Mouse (Mus musculus) hindbrain, embryonic 10.5 days (tissue): ENCODE measurements at regions not wholly inside any gene's neighbourhood (a gene's known extent, or its start where the extent isn't known, plus 50 kb on each side); places are given as distances from the start of the nearest gene placed in this dataset.

Experiments used
- DNase-seq: peaks from one replicate; pipeline ENCODE4 v3.0.0-alpha.2; 2017; ENCODE audit warnings: low spot score
- H3K27ac ChIP-seq: fragments of 300-500 bp; sonication (generic); 2 replicates; pipeline ENCODE4 v1.5.1; 2016; ENCODE audit warnings: mild to moderate bottlenecking, moderate library complexity
- H3K27me3 ChIP-seq: fragments of 300-500 bp; sonication (generic); 2 replicates; pipeline ENCODE4 v1.6.1; 2016; ENCODE audit warnings: mild to moderate bottlenecking; ENCODE audit not compliant: poor library complexity, insufficient read depth, severe bottlenecking
- H3K36me3 ChIP-seq: fragments of 300-500 bp; sonication (generic); 2 replicates; pipeline ENCODE4 v1.6.1; 2016; ENCODE audit warnings: mild to moderate bottlenecking, moderate library complexity
- H3K4me1 ChIP-seq: fragments of 300-500 bp; sonication (generic); replicated peaks from 2 replicates; pipeline ENCODE4 v1.6.1; 2016; ENCODE audit warnings: mild to moderate bottlenecking
- H3K4me3 ChIP-seq: fragments of 300-500 bp; sonication (generic); 2 replicates; pipeline ENCODE4 v1.5.1; 2016; ENCODE audit warnings: mild to moderate bottlenecking, moderate library complexity
- H3K9me3 ChIP-seq: fragments of 300-500 bp; sonication (generic); 2 replicates; pipeline ENCODE4 v1.6.1; 2016; ENCODE audit warnings: mild to moderate bottlenecking, moderate library complexity
- WGBS: fragments of 180-500 bp; shearing (Covaris S2); methylation state at CpG from one replicate; pipeline ENCODE4 v1.1.7; 2016; 5-methylcytosine and 5-hydroxymethylcytosine counted together

DNA sequence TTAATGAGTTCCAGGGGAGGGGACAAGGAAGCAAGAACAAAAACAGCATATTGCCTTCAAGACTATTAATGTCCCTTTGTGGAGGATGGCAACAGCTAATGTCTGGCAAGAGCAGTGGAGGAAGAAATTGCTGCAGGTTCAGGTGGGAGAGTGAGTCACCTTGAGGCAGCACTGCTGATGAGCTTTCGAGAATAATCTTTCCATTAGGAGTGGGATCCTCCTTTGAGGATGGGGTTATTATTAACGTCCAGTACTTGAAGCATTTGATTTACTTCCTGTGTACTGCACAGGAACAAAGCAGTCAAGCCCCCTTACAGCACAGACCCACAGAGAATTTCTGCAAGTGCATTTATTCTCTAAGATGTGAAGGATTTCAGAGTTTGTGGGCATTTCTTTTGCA lies 671.2 kb upstream of the Stxbp6 start:
- no peaks in the 10 kb centered on the region for H3K27me3 ChIP-seq
- H3K4me1 ChIP-seq = no peaks in the 10 kb centered on the region
- no peaks in the 10 kb centered on the region for H3K9me3 ChIP-seq
- H3K27ac ChIP-seq = no peak overlapping the region
- H3K4me3 ChIP-seq = no peak overlapping the region
- 71% methylated on average over 2 of the region's 2 CpGs for WGBS
- H3K36me3 ChIP-seq = no peaks in the 10 kb centered on the region
- DNase-seq = no peak

DNA sequence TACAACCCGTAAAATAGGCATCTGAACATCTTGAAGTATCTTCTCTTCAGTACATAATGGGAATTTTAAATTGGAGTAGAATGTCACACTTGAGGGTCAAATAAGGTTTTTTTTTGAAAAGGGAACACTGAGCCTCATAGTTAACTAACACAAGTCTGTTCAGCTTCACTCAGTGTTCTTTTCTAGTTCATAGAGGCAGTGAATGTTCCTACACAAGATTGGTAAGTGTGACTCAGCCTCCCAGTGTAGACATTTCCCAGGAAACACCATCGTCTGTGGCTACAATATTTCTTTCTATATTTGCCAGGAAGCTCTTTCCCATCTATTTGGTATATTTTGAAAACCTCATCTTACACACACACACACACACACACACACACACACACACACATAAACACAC lies 670.1 kb upstream of the Stxbp6 start:
- no peaks in the 10 kb centered on the region for H3K36me3 ChIP-seq
- no peaks in the 10 kb centered on the region for H3K4me1 ChIP-seq
- H3K27ac ChIP-seq = no peak overlapping the region
- 89% methylated on average over 2 of the region's 2 CpGs for WGBS
- no peak overlapping the region for H3K4me3 ChIP-seq
- DNase-seq = no peak
- H3K9me3 ChIP-seq = no peaks in the 10 kb centered on the region
- H3K27me3 ChIP-seq = no peaks in the 10 kb centered on the region

DNA sequence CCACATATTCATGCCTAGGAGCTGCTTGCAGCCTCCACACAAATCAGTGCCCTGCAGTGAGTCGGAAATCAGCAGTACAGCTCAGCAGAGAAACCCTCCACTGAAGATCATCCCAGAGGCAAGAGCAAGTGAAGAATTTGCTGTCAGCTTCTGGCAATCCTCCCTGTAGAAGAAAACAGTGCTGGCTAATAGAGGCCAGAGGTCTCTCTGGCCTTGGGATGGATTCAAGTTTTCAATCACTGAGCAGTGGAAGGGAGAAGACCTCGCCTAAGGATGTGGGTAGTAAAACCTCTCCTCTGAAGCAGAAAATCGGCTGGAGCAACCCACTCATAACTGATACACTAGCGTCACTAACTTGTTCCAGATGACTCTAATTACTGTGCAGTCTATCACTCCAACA lies 659.2 kb upstream of the Stxbp6 start:
- no peaks in the 10 kb centered on the region for H3K9me3 ChIP-seq
- no peaks in the 10 kb centered on the region for H3K4me1 ChIP-seq
- no peaks in the 10 kb centered on the region for H3K36me3 ChIP-seq
- no peak for DNase-seq
- 71% methylated on average over 4 of the region's 4 CpGs for WGBS
- H3K27me3 ChIP-seq = no peaks in the 10 kb centered on the region
- no peak overlapping the region for H3K4me3 ChIP-seq
- no peak overlapping the region for H3K27ac ChIP-seq

DNA sequence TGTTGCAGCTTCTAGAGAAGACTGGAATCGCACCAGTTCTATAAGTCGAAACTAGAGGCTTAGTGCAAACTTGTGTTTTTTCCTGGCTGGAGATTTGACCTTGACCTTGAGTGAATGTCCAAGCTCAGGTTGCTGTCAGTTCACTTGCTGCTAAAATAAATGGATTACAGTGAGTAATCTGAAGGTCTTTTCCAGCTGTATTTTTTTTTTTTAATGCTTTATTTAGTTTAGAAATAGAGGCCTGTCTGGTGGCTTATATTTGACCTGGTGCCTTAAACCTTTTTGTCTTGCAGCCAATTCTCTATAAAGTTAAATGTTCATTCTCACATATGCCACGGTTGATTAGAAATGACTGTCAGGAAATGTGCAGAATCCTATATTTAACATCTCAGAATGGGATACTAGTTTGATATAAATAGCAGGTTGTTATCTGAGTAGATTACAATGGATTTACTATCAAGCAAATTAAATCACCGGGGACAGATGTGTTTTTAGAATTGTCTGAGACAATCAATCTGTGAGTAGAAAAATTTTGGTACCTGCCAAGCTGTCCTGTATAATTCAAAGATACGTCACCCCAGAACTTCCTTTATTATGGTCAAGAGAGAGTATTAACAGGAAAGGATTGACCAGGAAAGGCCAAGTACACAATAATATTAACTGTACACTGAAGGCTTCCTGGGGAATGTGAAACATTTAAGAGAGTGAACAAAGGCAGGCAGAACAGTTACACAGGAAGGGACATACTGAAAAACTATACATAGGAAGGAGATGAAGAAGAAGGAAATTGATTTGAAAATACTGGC lies 650.3 kb upstream of the Stxbp6 start:
- Histone ChIP-seq H3K9me3 (no peaks in the 10 kb centered on the region), H3K27me3 (no peaks in the 10 kb centered on the region), H3K27ac (no peak overlapping the region), H3K4me3 (no peak overlapping the region), H3K4me1 (no peaks in the 10 kb centered on the region), H3K36me3 (no peaks in the 10 kb centered on the region)
- no peak for DNase-seq
- 92% methylated on average over 5 of the region's 5 CpGs for WGBS

DNA sequence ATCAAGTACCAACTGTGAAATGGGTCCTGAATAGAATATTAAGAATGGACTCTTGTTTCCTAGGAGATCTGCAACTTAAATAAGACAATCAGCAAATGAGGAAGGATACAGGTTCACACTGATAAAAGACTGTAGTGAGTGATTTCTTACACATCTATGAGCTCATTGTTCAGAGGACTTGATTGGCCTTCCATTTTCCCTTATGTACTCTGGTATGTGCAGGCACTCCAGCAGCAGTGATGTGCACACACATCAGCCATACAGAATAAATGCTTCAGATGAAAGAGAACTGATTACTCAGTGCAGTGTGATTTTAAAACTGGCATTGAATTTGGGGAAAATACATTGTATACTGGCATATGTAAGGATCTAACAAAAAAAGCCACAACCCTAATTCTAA lies 636.8 kb upstream of the Stxbp6 start:
- Histone ChIP-seq H3K4me3 (no peak overlapping the region), H3K36me3 (no peaks in the 10 kb centered on the region), H3K9me3 (no peaks in the 10 kb centered on the region), H3K4me1 (peaks cover 7% of the 10 kb centered on the region; the same call in 1 of the 2 replicates), H3K27ac (no peak overlapping the region), H3K27me3 (no peaks in the 10 kb centered on the region)
- DNase-seq = no peak

DNA sequence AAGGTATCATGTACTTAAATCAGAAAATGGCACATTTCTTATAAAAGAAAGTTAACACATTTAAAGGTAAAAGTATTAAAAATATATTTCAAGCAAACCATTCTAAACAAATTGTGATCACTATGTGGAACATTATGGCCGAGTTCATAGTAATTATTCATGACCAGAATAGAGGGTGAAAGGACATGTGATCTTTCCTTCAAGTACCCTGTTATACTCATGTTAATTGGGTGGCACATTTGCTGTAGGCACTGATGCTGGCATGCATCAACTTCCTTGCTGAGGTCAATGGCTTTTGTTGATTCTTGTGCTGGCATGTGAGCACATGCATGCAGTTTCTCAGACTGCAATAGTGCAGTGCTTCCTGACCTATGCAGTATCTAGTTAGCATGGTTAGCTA lies 636.3 kb upstream of the Stxbp6 start:
- 81% methylated on average over 1 of the region's 1 CpGs for WGBS
- no peak for DNase-seq
- H3K27ac ChIP-seq = no peak overlapping the region

DNA sequence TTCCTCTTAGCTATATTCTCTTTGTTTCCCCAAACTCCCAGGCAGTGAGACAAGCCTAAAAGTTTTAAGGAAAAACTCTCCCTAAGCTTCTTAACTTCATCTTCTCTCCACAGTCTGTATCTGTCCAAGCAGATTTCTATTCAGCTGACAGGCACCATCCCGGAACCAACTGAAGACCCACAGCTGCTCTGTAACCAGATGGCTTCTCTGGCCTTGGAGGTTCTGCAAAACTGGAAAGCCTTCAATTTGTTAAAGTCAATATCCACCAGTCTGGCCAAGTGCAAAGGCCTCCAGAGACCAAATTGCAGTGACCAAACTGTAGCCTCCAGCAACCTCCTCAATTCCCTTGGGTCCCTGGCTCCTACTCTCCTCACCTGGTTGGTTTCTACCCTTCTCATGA lies 614.8 kb upstream of the Stxbp6 start:
- Histone ChIP-seq H3K36me3 (no peaks in the 10 kb centered on the region), H3K4me3 (no peak overlapping the region), H3K27ac (no peak overlapping the region), H3K4me1 (no peaks in the 10 kb centered on the region), H3K9me3 (no peaks in the 10 kb centered on the region), H3K27me3 (no peaks in the 10 kb centered on the region)
- no peak for DNase-seq
- 84% methylated on average over 1 of the region's 1 CpGs for WGBS

More for the DNA sequence above, 636.3 kb upstream of the Stxbp6 start:
- Histone ChIP-seq H3K4me1 (peaks cover 7% of the 10 kb centered on the region; the same call in 1 of the 2 replicates), H3K36me3 (no peaks in the 10 kb centered on the region), H3K9me3 (no peaks in the 10 kb centered on the region), H3K27me3 (no peaks in the 10 kb centered on the region), H3K4me3 (no peak overlapping the region)

DNA sequence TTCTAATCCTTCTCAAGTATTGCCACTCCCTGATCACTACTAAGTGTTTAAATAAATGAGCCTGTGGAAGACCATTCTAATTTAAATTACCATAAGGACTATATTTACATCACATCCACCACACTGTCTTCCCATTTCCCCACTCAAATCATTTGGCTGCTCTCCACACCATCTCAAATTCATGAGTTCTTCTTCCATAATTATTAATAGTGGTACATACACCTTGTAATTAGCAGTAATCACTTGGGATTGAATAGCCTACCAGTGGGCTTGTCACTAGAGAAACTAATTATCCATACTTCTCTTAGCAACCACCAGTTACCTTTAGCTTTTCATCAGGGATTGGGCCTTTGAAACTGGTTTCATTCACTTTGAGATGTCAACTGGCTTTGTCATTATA lies 612.3 kb upstream of the Stxbp6 start:
- H3K36me3 ChIP-seq = no peaks in the 10 kb centered on the region
- no peaks in the 10 kb centered on the region for H3K27me3 ChIP-seq
- no peaks in the 10 kb centered on the region for H3K9me3 ChIP-seq
- DNase-seq = no peak
- H3K27ac ChIP-seq = no peak overlapping the region
- H3K4me1 ChIP-seq = no peaks in the 10 kb centered on the region
- H3K4me3 ChIP-seq = no peak overlapping the region

DNA sequence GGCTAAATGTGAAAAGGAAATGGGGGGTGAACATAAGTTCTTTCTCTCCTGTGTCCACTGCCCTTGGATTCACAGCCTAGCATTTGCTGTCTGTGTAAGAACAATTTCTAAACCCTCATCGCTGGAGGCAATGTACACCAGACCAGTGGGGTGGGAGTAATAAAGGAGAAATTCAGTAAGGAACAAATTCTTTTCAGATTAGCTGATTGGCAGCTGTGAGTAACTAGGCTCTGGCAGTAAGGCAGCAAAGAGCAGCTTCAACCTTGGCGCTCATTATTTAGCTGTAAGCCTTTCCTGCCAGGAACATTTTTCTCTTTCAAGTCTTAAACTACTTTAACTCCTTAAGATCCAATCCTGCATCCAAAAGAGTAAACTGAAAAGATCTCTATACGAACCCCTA lies 597.9 kb upstream of the Stxbp6 start:
- Histone ChIP-seq H3K4me1 (no peaks in the 10 kb centered on the region; the same call in 1 of the 2 replicates), H3K27me3 (no peaks in the 10 kb centered on the region), H3K36me3 (no peaks in the 10 kb centered on the region), H3K27ac (no peak overlapping the region), H3K4me3 (no peak overlapping the region), H3K9me3 (no peaks in the 10 kb centered on the region)
- WGBS = 62% methylated on average over 3 of the region's 3 CpGs
- DNase-seq = no peak

DNA sequence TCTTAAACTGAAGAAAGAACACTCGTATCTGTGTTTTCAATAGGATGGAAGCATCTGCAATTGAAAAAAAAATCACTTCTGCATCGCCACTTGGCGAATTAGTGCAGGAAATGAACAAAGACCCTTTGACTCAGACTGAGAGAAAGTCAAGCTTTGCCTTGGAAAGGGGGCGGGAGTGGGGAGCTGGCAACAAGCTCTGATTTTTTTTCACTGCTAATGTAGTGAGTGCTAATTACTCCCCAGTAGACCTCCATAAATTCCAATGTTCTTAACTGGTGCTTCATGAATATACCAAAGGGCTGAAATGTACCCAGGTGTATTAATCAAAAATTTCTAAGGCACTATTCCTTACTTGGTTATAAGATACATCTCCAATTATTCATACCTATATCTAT lies 597.0 kb upstream of the Stxbp6 start:
- H3K9me3 ChIP-seq = no peaks in the 10 kb centered on the region
- DNase-seq = no peak
- no peaks in the 10 kb centered on the region for H3K36me3 ChIP-seq
- H3K4me3 ChIP-seq = no peak overlapping the region
- no peaks in the 10 kb centered on the region; the same call in 1 of the 2 replicates for H3K4me1 ChIP-seq
- H3K27ac ChIP-seq = no peak overlapping the region
- H3K27me3 ChIP-seq = no peaks in the 10 kb centered on the region
- 71% methylated on average over 4 of the region's 4 CpGs for WGBS

DNA sequence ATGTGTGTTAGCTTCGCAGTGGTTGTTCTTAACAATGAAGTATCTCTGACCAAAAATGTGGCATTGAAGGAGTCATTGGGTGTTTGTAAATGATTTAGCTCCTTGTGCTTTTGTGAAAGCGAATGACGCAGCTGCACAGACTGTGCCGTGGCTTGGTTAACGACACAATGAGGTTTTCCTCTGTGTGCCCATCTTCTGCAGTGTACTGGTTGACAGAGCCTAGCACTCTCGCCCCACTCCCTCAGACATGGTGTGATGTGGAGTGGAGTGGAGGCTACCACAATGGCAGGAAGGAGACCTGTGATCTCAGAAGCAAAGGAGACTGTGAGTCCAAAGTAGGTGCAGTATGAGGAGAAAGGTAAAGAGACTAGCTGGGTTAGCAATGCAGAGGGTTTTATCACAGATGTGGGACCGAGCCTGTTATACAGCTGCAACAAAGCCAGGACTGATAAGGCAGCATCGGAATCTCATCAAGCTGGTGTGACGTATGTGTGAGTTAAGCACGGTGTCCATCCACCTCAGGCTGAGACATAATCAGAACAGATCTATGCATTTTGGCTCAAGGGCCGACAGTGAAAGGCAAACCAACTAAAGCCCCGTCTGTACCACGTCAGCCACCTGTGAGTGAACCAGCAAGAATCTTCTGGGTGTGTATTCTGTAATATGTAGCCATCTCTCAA lies 596.5 kb upstream of the Stxbp6 start:
- DNase-seq = no peak
- no peak overlapping the region for H3K27ac ChIP-seq
- no peaks in the 10 kb centered on the region; the same call in 1 of the 2 replicates for H3K4me1 ChIP-seq
- 80% methylated on average over 13 of the region's 13 CpGs for WGBS
- no peaks in the 10 kb centered on the region for H3K9me3 ChIP-seq
- no peaks in the 10 kb centered on the region for H3K36me3 ChIP-seq
- no peak overlapping the region for H3K4me3 ChIP-seq
- no peaks in the 10 kb centered on the region for H3K27me3 ChIP-seq

DNA sequence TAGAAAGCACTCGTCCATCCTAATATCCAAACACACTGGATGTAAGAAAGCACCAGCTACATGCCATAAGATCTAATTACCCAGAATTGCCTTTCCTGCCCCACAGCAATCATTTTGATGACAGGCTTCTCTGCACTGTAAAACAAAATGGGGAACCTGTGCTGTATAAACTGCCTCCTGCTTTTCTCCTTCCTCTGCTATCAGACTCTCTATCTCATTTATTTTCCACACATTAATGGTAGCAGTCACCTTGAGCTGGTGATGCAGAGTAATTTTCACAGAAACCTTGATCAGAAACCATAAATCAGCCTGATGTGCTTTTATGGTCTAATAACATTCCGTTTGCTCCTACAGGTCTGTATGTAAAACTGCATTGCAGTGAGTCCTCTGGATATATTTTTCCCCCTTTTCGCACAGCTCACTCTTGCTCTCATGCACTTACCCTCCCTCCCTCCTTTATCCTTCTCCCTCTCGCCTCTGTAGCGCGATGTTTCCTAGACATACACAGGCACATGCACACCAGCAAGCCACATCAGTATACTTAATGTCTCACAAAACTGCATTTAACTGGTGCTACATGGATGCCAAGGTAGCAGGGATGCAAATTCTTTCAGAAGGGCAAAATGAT lies 595.9 kb upstream of the Stxbp6 start:
- no peak overlapping the region for H3K27ac ChIP-seq
- no peak for DNase-seq
- no peaks in the 10 kb centered on the region for H3K27me3 ChIP-seq
- WGBS = 80% methylated on average over 6 of the region's 6 CpGs
- H3K4me3 ChIP-seq = no peak overlapping the region
- no peaks in the 10 kb centered on the region for H3K36me3 ChIP-seq
- H3K9me3 ChIP-seq = no peaks in the 10 kb centered on the region
- H3K4me1 ChIP-seq = no peaks in the 10 kb centered on the region; the same call in 1 of the 2 replicates

DNA sequence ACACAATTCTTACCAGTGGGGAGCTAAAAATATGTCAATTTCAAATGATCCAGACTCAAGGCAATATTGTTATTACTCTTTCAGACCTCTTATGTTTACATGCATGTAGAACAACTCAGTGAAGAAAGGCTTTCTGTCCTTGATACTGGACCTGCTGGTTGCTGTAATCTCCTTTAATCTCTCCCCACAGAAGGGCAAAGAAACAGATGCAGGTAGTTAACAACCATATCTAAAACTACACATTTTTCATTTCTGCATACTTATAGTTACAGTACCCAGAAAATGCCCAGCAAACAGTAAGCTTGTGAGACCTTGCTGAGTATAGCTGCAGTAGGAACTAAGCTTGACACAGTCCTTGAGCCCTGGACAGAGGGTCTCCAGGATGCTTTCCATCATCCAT lies 585.1 kb upstream of the Stxbp6 start:
- Histone ChIP-seq H3K9me3 (no peaks in the 10 kb centered on the region), H3K4me1 (no peaks in the 10 kb centered on the region), H3K4me3 (no peak overlapping the region), H3K27ac (no peak overlapping the region), H3K27me3 (no peaks in the 10 kb centered on the region), H3K36me3 (no peaks in the 10 kb centered on the region)
- DNase-seq = no peak
